Mouse (Mus musculus) ovary, adult 10 weeks (tissue): ENCODE data around the gene Uba7. TPM values are rescaled to one million over a fixed set of nuclear protein-coding genes. Genes with fewer than 3 reads are reported as not detected.

Experiments
- polyA plus RNA-seq: library from polyadenylated mRNA; stranded (reverse); fragments of 350-450 nt; fragmentation: Illumina TruSeq; extraction: RNeasy Lipid Tissue Mini Kit (QIAGEN cat#74804); gene quantifications from one replicate; pipeline ENCODE4 v1.2.3, GENCODE M21; 2014

Gene Uba7
- polyA plus RNA-seq: 1.1 TPM

GRCm38 (mm10) chr9:107975399-107976386 is at the start of gene Uba7:
TSS of gene Uba7 (plus strand) at chr9:107975505.

GRCm38 (mm10) chr9:107928169-107928568 is 47.1 kb upstream of the Uba7 start, which contains the start of gene Actl11:
TSS of gene Actl11 (plus strand) at chr9:107928469.

GRCm38 (mm10) chr9:107935374-107935773 is 39.9 kb upstream of the Uba7 start, which contains the start of gene Camkv:
TSS of gene Camkv (plus strand) at chr9:107935674.

GRCm38 (mm10) chr9:107949922-107950235 is 25.4 kb upstream of the Uba7 start, which contains the start of gene Traip:
TSS of gene Traip (plus strand) at chr9:107950136.

GRCm38 (mm10) chr9:107982681-107983346 is 7.5 kb downstream of the Uba7 start, which contains the start of gene Gm20661:
TSS of gene Gm20661 (plus strand) at chr9:107983058.

GRCm38 (mm10) chr9:107985131-107986119 is 10.1 kb downstream of the Uba7 start, which contains the start of gene Inka1:
TSS of gene Inka1 (minus strand) at chr9:107985879.

GRCm38 (mm10) chr9:107992197-107992596 is 16.9 kb downstream of the Uba7 start, which contains the start of gene Cdhr4:
TSS of gene Cdhr4 (plus strand) at chr9:107992497.

GRCm38 (mm10) chr9:107996049-107996448 is 20.7 kb downstream of the Uba7 start, which contains the start of gene Gm20662:
TSS of gene Gm20662 (plus strand) at chr9:107996349.

GRCm38 (mm10) chr9:108001922-108002770 is 26.8 kb downstream of the Uba7 start, which contains the start of gene Ip6k1:
TSS of gene Ip6k1 (plus strand) at chr9:108002501.

Other genes starting within 250 kb of the Uba7 start
- 190 TPM for gene Rbm5, start 204.5 kb upstream of the Uba7 start, polyA plus RNA-seq
- 116 TPM for gene Rbm6, start 102.3 kb upstream of the Uba7 start, polyA plus RNA-seq
- not detected for gene Mon1a, start 87.4 kb upstream of the Uba7 start, polyA plus RNA-seq
- 0.11 TPM for gene Mst1r, start 68.6 kb upstream of the Uba7 start, polyA plus RNA-seq
- gene Actl11, start 47.0 kb upstream of the Uba7 start, polyA plus RNA-seq: not detected
- not detected for gene Camkv, start 39.8 kb upstream of the Uba7 start, polyA plus RNA-seq
- gene Traip, start 25.4 kb upstream of the Uba7 start, polyA plus RNA-seq: 0.97 TPM
- gene Gm20661, start 7.6 kb downstream of the Uba7 start, polyA plus RNA-seq: 0.91 TPM
- not detected for gene Inka1, start 10.4 kb downstream of the Uba7 start, polyA plus RNA-seq
- 2.7 TPM for gene Cdhr4, start 17.0 kb downstream of the Uba7 start, polyA plus RNA-seq
- gene Gm20662, start 20.8 kb downstream of the Uba7 start, polyA plus RNA-seq: not detected
- 40.0 TPM for gene Ip6k1, start 27.0 kb downstream of the Uba7 start, polyA plus RNA-seq
- gene Gmppb, start 73.7 kb downstream of the Uba7 start, polyA plus RNA-seq: not detected
- not detected for gene Amigo3, start 77.7 kb downstream of the Uba7 start, polyA plus RNA-seq
- not detected for gene Mst1, start 104.9 kb downstream of the Uba7 start, polyA plus RNA-seq
- 0.43 TPM for gene Rnf123, start 107.8 kb downstream of the Uba7 start, polyA plus RNA-seq
- gene Apeh, start 119.1 kb downstream of the Uba7 start, polyA plus RNA-seq: 10.7 TPM
- gene Bsn, start 214.9 kb downstream of the Uba7 start, polyA plus RNA-seq: 0.09 TPM